In the genomic region with DNA sequence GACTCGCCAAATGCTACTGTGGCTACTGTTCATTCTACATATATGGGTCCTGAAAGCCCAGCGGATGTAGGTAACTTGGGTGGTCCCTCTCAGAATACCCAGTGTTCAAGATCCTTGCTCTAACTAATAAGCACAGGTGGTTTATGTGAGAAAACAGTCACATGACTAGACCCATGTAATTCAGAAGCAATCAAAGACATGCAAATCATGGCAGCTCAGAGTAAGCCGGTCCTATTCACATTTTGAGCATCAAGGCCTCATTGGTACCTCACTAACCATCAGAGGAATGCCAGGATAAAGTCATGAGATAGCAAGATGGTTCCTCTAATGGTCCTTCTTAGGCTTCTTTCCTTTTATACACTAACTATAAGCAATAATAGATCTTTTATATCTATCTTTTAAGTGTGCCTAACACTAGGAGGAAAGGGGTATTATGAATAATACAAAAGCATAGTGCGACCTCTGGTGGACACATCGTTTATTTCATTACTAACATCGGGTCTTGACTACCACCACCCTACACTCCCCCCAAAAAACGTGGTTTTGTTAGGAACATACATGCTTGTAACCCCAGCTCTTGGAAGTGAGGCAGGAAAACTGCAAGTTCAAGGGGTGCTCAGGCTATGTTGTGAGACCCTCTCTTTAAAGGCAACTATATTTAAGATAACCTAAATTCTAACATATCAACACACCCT, we compare ENCODE assay signal across 8 mouse cellular contexts. TPM values are rescaled to one million over a fixed set of nuclear protein-coding genes. Genes with fewer than 3 reads are reported as not detected.
DNase-seq lines count a peak whose midpoint lies in the region; ATAC-seq lines count a peak whose summit lies in the region.

No protein-coding gene starts in this region.

- H3K27me3 ChIP-seq in megakaryocyte, embryonic 14.5 days (replicated peaks) = no peaks in the 10 kb centered on the region

- H3K36me3 ChIP-seq in megakaryocyte, embryonic 14.5 days (replicated peaks; ENCODE audit: low read length) = peaks cover 30% of the 10 kb centered on the region

- H3K4me3 ChIP-seq in megakaryocyte, embryonic 14.5 days (replicated peaks) = peak overlapping the region; percentile 89

- H3K4me1 ChIP-seq in megakaryocyte, embryonic 14.5 days = peaks cover 49% of the 10 kb centered on the region

- ATAC-seq in common myeloid progenitor, adult 5-6 weeks (replicated peaks; ENCODE audit: low read depth, poor library complexity, severe bottlenecking) = peak; percentile 22; the same call in 1 of the 2 replicates

- no peaks in the 10 kb centered on the region for H3K9me3 ChIP-seq in megakaryocyte, embryonic 14.5 days

- intact Hi-C loops in heart, postnatal 36 days (cut with DNase I) = loop anchor here (1.0 to 5.0 kb wide), 4 partner anchors 56 to 273 kb away; a partner anchor contains a TSS
- intact Hi-C loops in left cerebral cortex, postnatal 10 days (cut with DNase I) = loop anchor here (10.0 kb wide), 1 partner anchor 275 kb away; no protein-coding TSS in a partner anchor

- DNase-seq in cerebellum, adult 18-20 months = peak; percentile 46 to 59
- no peak for DNase-seq in cerebellum, adult 9-11 months
- peak; percentile 71 for DNase-seq in ES-CJ7 (ENCODE audit: low read depth, low spot score)
- DNase-seq in heart, postnatal 36 days = peak; percentile 35 to 55
- peak; percentile 53 to 67 for DNase-seq in left cerebral cortex, postnatal 10 days (ENCODE audit: extremely low spot score in 1 of 2, low spot score in 2 of 2)
- DNase-seq in spleen, postnatal 10 days (ENCODE audit: low spot score in 2 of 2) = peak; percentile 68 to 79

RNA-seq across cellular contexts. Expression of a gene that starts 2.0 kb away (rescaled TPM):
- total RNA-seq in common myeloid progenitor, adult 5-6 weeks (2017) = 36.5 and 42.4 TPM in 2 replicates
- total RNA-seq in heart, postnatal 36 days (2021) = 1 to 10 TPM; 2.3 to 3.4 TPM
- 10 to 100 TPM; 10.8 to 12.8 TPM for total RNA-seq in left cerebral cortex, postnatal 10 days (2021)
- 4.5 and 5.3 TPM in 2 replicates for polyA plus RNA-seq in megakaryocyte, embryonic 14.5 days (2012; ENCODE audit: insufficient read depth, low replicate concordance)
